Mouse (Mus musculus) cerebellum, postnatal 14 days (tissue): ENCODE data around the gene Vps29.

Experiments
- DNase-seq, 2 experiments: peaks; one replicate each; pipeline ENCODE4 v3.0.0; 2021; ENCODE audit warnings: mixed read lengths in 2 of 2

Gene Vps29

GRCm38 (mm10) chr5:122400628-122401302 lies 46.6 kb downstream of the Vps29 start:
- no peak for DNase-seq

- DNase-seq, result peak; percentile 88 to 90
These were observed 47.1 kb downstream of the Vps29 start for GRCm38 (mm10) chr5:122401303-122401640.

GRCm38 (mm10) chr5:122402160-122402559 lies 48.0 kb downstream of the Vps29 start:
- no peak for DNase-seq

- peak; percentile 68 to 79 for DNase-seq
These were observed 48.6 kb downstream of the Vps29 start for GRCm38 (mm10) chr5:122402772-122403171.

- no peak for DNase-seq
These were observed 49.2 kb downstream of the Vps29 start for GRCm38 (mm10) chr5:122403362-122403761.

- DNase-seq, result no peak
These were observed 51.4 kb downstream of the Vps29 start for GRCm38 (mm10) chr5:122405537-122405936.

- peak in 1 of 2 experiments; percentile 59 for DNase-seq
These were observed 55.8 kb downstream of the Vps29 start for GRCm38 (mm10) chr5:122409692-122410645.

GRCm38 (mm10) chr5:122411892-122412291 lies 57.7 kb downstream of the Vps29 start:
- no peak for DNase-seq

- DNase-seq, result no peak
These were observed 58.7 kb downstream of the Vps29 start for GRCm38 (mm10) chr5:122412826-122413225.

- DNase-seq, result no peak
These were observed 60.2 kb downstream of the Vps29 start for GRCm38 (mm10) chr5:122414351-122414750.
